Mouse (Mus musculus) neural tube, embryonic 11.5 days (tissue): ENCODE results near the gene Gm266. TPM values are rescaled to one million over a fixed set of nuclear protein-coding genes. Genes with fewer than 3 reads are reported as not detected.
"Not testable (repeated sequence)": the region's sequence is repeated elsewhere in the genome, so short reads cannot be mapped to it uniquely, and the experiment has no call there.

Experiments used
- ATAC-seq: fragments of 200-750 bp; cut with Nextera tagmentation; 2 replicates; pipeline ENCODE4 v1.8.0; 2017; ENCODE audit warnings: moderate number of reproducible peaks, mild to moderate bottlenecking, moderate TSS enrichment, moderate library complexity; ENCODE audit not compliant: insufficient read depth, low FRiP score, low TSS enrichment
- DNase-seq: peaks from one replicate; pipeline ENCODE4 v3.0.0-alpha.2; 2015; ENCODE audit warnings: low spot score
- H3K27ac ChIP-seq: fragments of 300-500 bp; sonication (generic); 2 replicates; pipeline ENCODE4 v1.5.1; 2014; ENCODE audit warnings: low read depth, mild to moderate bottlenecking, low read length
- H3K27me3 ChIP-seq: fragments of 300-500 bp; sonication (generic); 2 replicates; pipeline ENCODE4 v1.6.1; 2014; ENCODE audit warnings: mild to moderate bottlenecking, low read length, mixed read lengths; ENCODE audit not compliant: control insufficient read depth, insufficient read depth
- H3K36me3 ChIP-seq: fragments of 300-500 bp; sonication (generic); 2 replicates; pipeline ENCODE4 v1.6.1; 2014; ENCODE audit warnings: mild to moderate bottlenecking, low read length, moderate library complexity, mixed read lengths; ENCODE audit not compliant: control insufficient read depth, insufficient read depth
- H3K4me1 ChIP-seq: fragments of 300-500 bp; sonication (generic); 2 replicates; pipeline ENCODE4 v1.6.1; 2014; ENCODE audit warnings: low read length, mixed read lengths; ENCODE audit not compliant: control insufficient read depth, insufficient read depth
- H3K4me2 ChIP-seq: fragments of 300-500 bp; sonication (generic); 2 replicates; pipeline ENCODE4 v1.6.1; 2014; ENCODE audit warnings: low read depth, mild to moderate bottlenecking, moderate library complexity
- H3K4me3 ChIP-seq: fragments of 300-500 bp; sonication (generic); 2 replicates; pipeline ENCODE4 v1.5.1; 2014; ENCODE audit warnings: low read depth, low read length
- H3K9ac ChIP-seq: fragments of 300-500 bp; sonication (generic); 2 replicates; pipeline ENCODE4 v1.6.1; 2014; ENCODE audit warnings: mild to moderate bottlenecking, low read length
- H3K9me3 ChIP-seq: fragments of 300-500 bp; sonication (generic); 2 replicates; pipeline ENCODE4 v1.6.1; 2016; ENCODE audit warnings: low read length; ENCODE audit not compliant: control insufficient read depth
- WGBS: fragments of 180-500 bp; shearing (Covaris S2); extraction: QIAGEN DNeasy Blood & Tissue Kit; methylation state at CpG from one replicate; pipeline ENCODE4 v1.1.7; 2014; 5-methylcytosine and 5-hydroxymethylcytosine counted together
- polyA plus RNA-seq: library from polyadenylated mRNA; unstranded; fragments of >200 nt; fragmentation: Nextera tagmentation; extraction: Ambion mirVana; gene quantifications from 2 replicates; pipeline ENCODE4 v1.2.1, GENCODE M21; 2014

Gm266 gene
- polyA plus RNA-seq, 1 experiment from 2014 or later: 5.3 TPM

GRCm38 (mm10) chr12:111508438-111508837 lies 22.8 kb upstream of the Gm266 start:
- not testable (repeated sequence) for H3K27me3 ChIP-seq, H3K36me3 ChIP-seq, H3K27ac ChIP-seq, H3K9me3 ChIP-seq, H3K4me2 ChIP-seq, ATAC-seq, DNase-seq, H3K9ac ChIP-seq, H3K4me1 ChIP-seq, H3K4me3 ChIP-seq
- 77% methylated on average over 3 of the region's 3 CpGs for WGBS

GRCm38 (mm10) chr12:111507962-111508361 lies 22.3 kb upstream of the Gm266 start:
- H3K36me3 ChIP-seq: no peaks in the 10 kb centered on the region
- no peaks in the 10 kb centered on the region for H3K9me3 ChIP-seq
- 91% methylated on average over 10 of the region's 10 CpGs for WGBS
- no peak overlapping the region for H3K4me3 ChIP-seq
- ATAC-seq: no peak
- H3K27me3 ChIP-seq: no peaks in the 10 kb centered on the region
- no peaks in the 10 kb centered on the region for H3K4me1 ChIP-seq
- H3K9ac ChIP-seq: no peak overlapping the region
- H3K27ac ChIP-seq: no peak overlapping the region
- no peak for DNase-seq
- no peak overlapping the region for H3K4me2 ChIP-seq

- H3K4me1 ChIP-seq: no peaks in the 10 kb centered on the region
- DNase-seq: no peak
- WGBS: 60% methylated on average over 5 of the region's 5 CpGs
Measured at GRCm38 (mm10) chr12:111507001-111507400, 21.4 kb upstream of the Gm266 start.

GRCm38 (mm10) chr12:111504904-111505303 lies 19.3 kb upstream of the Gm266 start:
- H3K36me3 ChIP-seq: no peaks in the 10 kb centered on the region
- H3K9me3 ChIP-seq: no peaks in the 10 kb centered on the region
- no peak overlapping the region for H3K4me3 ChIP-seq
- H3K27me3 ChIP-seq: no peaks in the 10 kb centered on the region
- 0 out of 2 replicates have a peak overlapping the region, but pooled peaks have one; percentile 15 for H3K4me2 ChIP-seq
- no peak overlapping the region for H3K27ac ChIP-seq
- H3K9ac ChIP-seq: no peak overlapping the region
- peak; percentile 87 for DNase-seq
- peak; percentile 58; the same call in 1 of the 2 replicates for ATAC-seq
- H3K4me1 ChIP-seq: 0 out of 2 replicates have a peak, but pooled peaks cover 3% of the 10 kb centered on the region
- 5% methylated on average over 12 of the region's 12 CpGs for WGBS

More at GRCm38 (mm10) chr12:111507001-111507400, 21.4 kb upstream of the Gm266 start:
- Histone ChIP-seq H3K27ac (no peak overlapping the region), H3K36me3 (no peaks in the 10 kb centered on the region), H3K9ac (no peak overlapping the region), H3K27me3 (no peaks in the 10 kb centered on the region), H3K4me3 (no peak overlapping the region), H3K9me3 (no peaks in the 10 kb centered on the region), H3K4me2 (no peak overlapping the region)
- ATAC-seq: no peak

GRCm38 (mm10) chr12:111503571-111503970 lies 17.9 kb upstream of the Gm266 start:
- Histone ChIP-seq H3K4me3 (no peak overlapping the region), H3K27me3 (no peaks in the 10 kb centered on the region), H3K4me1 (0 out of 2 replicates have a peak, but pooled peaks cover 3% of the 10 kb centered on the region), H3K4me2 (no peak overlapping the region), H3K36me3 (no peaks in the 10 kb centered on the region), H3K9ac (no peak overlapping the region), H3K27ac (no peak overlapping the region), H3K9me3 (no peaks in the 10 kb centered on the region)
- 61% methylated on average over 5 of the region's 5 CpGs for WGBS
- DNase-seq (no peak), ATAC-seq (no peak)

GRCm38 (mm10) chr12:111503063-111503567 lies 17.5 kb upstream of the Gm266 start:
- Histone ChIP-seq H3K4me3 (no peak overlapping the region), H3K36me3 (no peaks in the 10 kb centered on the region), H3K27me3 (no peaks in the 10 kb centered on the region), H3K27ac (no peak overlapping the region), H3K4me1 (0 out of 2 replicates have a peak, but pooled peaks cover 3% of the 10 kb centered on the region), H3K4me2 (no peak overlapping the region), H3K9me3 (no peaks in the 10 kb centered on the region), H3K9ac (no peak overlapping the region)
- no peak for ATAC-seq
- no peak for DNase-seq
- WGBS: 84% methylated on average over 12 of the region's 12 CpGs

GRCm38 (mm10) chr12:111500725-111501124 lies 15.1 kb upstream of the Gm266 start:
- no peaks in the 10 kb centered on the region for H3K27me3 ChIP-seq
- 0 out of 2 replicates have a peak, but pooled peaks cover 3% of the 10 kb centered on the region for H3K4me1 ChIP-seq
- ATAC-seq (peak; percentile 89), DNase-seq (peak; percentile 74)
- 23% methylated on average over 5 of the region's 5 CpGs for WGBS
- peak overlapping the region; percentile 12; the same call in 1 of the 2 replicates for H3K4me2 ChIP-seq
- H3K36me3 ChIP-seq: no peaks in the 10 kb centered on the region
- H3K9me3 ChIP-seq: no peaks in the 10 kb centered on the region
- H3K27ac ChIP-seq: 0 out of 2 replicates have a peak overlapping the region, but pooled peaks have one; percentile 49
- H3K9ac ChIP-seq: no peak overlapping the region
- no peak overlapping the region for H3K4me3 ChIP-seq

GRCm38 (mm10) chr12:111499617-111500016 lies 14.0 kb upstream of the Gm266 start:
- 60% methylated on average over 5 of the region's 5 CpGs for WGBS
- DNase-seq (no peak), ATAC-seq (no peak)
- Histone ChIP-seq H3K9ac (no peak overlapping the region), H3K4me2 (no peak overlapping the region), H3K27ac (no peak overlapping the region), H3K4me3 (no peak overlapping the region), H3K9me3 (no peaks in the 10 kb centered on the region), H3K36me3 (no peaks in the 10 kb centered on the region), H3K27me3 (no peaks in the 10 kb centered on the region), H3K4me1 (0 out of 2 replicates have a peak, but pooled peaks cover 3% of the 10 kb centered on the region)

GRCm38 (mm10) chr12:111497076-111497475 lies 11.5 kb upstream of the Gm266 start:
- H3K4me2 ChIP-seq: no peak overlapping the region
- H3K4me1 ChIP-seq: 0 out of 2 replicates have a peak, but pooled peaks cover 3% of the 10 kb centered on the region
- no peak overlapping the region for H3K9ac ChIP-seq
- DNase-seq (no peak), ATAC-seq (no peak)
- no peaks in the 10 kb centered on the region for H3K9me3 ChIP-seq
- H3K27me3 ChIP-seq: no peaks in the 10 kb centered on the region
- H3K36me3 ChIP-seq: no peaks in the 10 kb centered on the region
- WGBS: 55% methylated on average over 2 of the region's 2 CpGs
- no peak overlapping the region for H3K27ac ChIP-seq
- no peak overlapping the region for H3K4me3 ChIP-seq
